Mouse (Mus musculus): ENCODE results near the gene Kcnt2.

Kcnt2 gene

DNA sequence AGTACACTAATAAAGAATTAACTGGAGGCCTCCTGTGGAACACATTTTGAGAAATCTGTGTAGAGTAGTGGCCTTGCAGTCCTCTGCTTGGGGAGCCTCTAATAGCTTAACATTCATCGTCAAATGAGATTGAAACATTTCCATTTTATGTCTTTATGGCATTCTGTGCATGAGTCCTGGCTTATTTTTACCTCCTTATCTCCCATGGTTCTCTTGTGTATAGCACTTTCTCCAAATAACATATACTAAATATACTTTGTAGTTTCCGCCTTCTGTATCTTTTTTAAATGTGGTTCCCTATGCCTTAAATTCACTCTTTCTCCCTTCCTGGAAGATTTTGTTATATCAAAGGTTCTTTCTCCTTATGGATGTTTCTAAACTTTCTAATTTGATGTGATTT, 246.3 kb downstream of the Kcnt2 start:
- no peak for DNase-seq (ENCODE audit: low read depth, low spot score)

DNA sequence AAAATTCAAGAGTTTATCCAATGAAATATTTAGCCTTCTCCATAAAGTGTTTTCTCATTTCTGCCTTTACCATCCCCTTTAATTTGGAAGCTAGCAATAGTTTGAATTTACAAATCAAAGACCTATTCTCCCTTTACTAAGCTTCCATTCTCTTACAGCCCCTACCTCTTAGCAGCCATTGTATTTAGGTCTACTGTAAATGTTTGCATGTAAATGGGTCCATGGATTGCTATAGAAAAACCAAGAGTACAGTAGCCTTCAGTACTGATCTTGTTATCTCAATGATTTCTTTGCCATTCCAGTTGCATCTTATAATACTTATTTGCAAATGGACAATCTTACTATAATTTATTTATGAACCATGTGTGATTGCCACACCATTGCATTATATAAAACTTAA, 267.5 kb downstream of the Kcnt2 start:
- DNase-seq (ENCODE audit: low read depth, low spot score), result no peak

- DNase-seq (ENCODE audit: low read depth, low spot score), result no peak
These were observed 285.4 kb downstream of the Kcnt2 start for GRCm38 (mm10) chr1:140531285-140531908.

GRCm38 (mm10) chr1:140534849-140535248, 288.9 kb downstream of the Kcnt2 start:
- no peak for DNase-seq (ENCODE audit: low read depth, low spot score)

- no peak for DNase-seq (ENCODE audit: low read depth, low spot score)
These were observed 296.1 kb downstream of the Kcnt2 start for GRCm38 (mm10) chr1:140542066-140542465.

DNA sequence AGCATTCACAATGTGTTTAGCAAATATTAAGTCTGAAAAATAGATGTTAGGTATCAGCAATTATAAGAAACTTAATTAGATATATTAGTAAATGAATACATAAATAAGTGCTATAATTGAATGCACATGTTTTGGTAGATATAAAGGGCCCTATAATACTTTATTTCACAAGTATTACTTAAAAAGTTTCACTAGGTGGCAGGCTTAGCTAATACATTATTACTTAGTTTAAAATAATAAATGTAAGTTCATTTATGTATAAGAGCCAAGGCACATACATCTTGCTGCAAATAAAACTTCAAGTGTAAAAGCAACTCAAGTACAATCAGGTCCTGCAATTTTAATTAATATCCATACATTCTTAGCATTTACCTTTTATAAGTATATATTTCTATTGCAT, 302.8 kb downstream of the Kcnt2 start:
- DNase-seq (ENCODE audit: low read depth, low spot score), result no peak

- DNase-seq (ENCODE audit: low read depth, low spot score), result no peak
These were observed 314.8 kb downstream of the Kcnt2 start for GRCm38 (mm10) chr1:140560801-140561200.

DNA sequence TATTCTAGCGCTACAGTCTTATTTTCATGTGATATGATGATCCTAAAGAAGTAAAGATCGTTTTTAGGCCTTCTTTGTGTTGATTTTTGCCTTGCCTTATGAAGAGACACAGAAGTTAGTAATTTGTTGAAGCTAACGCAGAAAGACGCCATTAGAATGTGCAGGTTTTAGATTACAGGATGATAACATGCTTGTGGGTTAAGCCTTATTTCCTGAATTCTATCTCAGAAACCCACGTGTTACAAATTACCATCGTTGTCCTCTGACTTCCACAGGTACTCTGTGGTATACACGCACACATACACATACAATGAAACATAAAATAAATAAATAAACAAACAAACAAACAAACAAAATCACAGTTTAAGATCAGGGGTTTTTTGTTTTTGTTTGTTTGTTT, 326.2 kb downstream of the Kcnt2 start:
- DNase-seq (ENCODE audit: low read depth, low spot score), result no peak

- DNase-seq (ENCODE audit: low read depth, low spot score), result no peak
These were observed 332.6 kb downstream of the Kcnt2 start for GRCm38 (mm10) chr1:140578607-140579006.

DNA sequence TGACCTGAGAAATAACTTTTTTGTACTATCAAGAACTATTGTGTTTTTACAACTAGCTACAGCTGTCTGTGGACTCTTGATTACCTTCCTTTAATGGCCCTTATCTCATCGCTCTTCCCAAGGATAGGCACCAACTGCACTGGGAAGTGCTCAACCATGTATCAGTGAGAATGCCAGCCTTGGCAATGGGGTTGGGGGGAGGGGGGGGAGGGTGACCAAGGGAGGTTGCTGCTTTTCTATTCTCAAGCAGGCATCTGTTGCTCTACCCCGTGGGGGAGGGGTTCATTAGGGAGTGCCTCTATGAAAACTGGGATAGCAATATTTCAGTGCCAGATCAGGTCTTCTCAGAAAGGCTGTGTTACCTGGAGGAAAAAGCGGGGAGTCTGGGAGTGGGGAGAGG, 342.3 kb downstream of the Kcnt2 start:
- DNase-seq (ENCODE audit: low read depth, low spot score), result no peak

DNA sequence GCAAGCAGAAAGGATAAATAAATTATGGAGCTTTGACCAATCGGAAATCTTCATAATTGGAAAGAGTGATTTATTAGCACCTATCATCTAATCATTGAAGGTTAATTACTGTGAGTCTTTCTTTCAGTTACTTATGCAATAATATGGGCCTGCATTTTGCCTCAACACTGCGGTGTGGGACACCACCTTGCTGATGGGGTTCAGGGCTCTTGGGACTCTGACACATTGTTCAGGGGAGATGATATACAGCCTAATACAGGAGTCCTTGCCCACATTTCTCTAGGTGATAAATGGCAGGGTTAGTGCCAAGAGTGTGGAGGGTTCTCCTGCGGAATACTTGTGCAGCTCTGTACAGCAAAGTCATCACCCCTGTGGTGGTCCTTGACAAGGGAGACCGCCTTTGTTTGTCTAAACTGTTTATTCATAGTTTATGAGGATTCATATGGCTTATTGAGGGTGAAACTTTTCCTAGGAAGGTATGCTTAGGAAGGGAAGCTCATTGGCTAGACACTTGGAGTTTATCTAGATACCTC, 362.9 kb downstream of the Kcnt2 start:
- DNase-seq (ENCODE audit: low read depth, low spot score), result no peak

GRCm38 (mm10) chr1:140613101-140613500, 367.1 kb downstream of the Kcnt2 start:
- DNase-seq (ENCODE audit: low read depth, low spot score), result no peak

DNA sequence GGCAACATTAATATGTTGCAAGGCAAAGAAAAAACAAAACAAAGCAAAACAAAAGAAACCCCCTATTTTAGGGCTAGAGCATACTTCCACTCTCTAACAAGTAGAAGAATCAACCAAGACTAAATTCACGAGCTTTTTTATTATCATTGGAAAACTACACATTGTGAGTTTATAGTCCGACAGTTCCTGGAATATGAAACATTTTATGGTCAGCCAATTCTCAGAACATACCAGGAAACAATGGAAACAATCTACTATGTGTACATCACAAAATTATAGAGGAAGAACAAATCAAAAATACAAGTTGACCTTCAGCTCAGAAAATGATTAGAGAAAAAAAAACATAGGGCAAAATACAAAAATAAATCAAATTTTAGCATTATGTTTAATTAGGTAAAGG, 368.9 kb downstream of the Kcnt2 start:
- DNase-seq (ENCODE audit: low read depth, low spot score), result no peak

GRCm38 (mm10) chr1:140618164-140618563, 372.2 kb downstream of the Kcnt2 start:
- DNase-seq (ENCODE audit: low read depth, low spot score), result no peak

DNA sequence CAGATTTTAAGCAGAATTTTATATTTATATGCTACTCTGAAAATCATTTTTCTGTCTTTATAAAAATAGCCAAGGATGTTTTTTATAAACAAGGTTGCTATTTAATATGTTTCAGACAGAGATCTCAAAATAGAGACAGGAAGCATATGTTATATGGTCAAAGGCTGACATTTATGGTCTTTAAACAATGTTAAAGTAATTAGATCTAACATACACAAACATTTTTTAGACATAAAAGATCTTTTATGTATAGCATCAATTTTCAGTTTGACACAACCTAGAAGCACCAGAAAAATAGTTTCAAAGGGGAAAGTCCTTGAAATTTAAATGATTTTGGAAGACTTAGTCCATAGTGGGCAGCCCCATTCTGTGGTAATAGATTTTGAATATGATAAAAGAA, 379.0 kb downstream of the Kcnt2 start:
- no peak for DNase-seq (ENCODE audit: low read depth, low spot score)

GRCm38 (mm10) chr1:140659607-140660340, 413.8 kb downstream of the Kcnt2 start:
- DNase-seq (ENCODE audit: low read depth, low spot score), result no peak

DNA sequence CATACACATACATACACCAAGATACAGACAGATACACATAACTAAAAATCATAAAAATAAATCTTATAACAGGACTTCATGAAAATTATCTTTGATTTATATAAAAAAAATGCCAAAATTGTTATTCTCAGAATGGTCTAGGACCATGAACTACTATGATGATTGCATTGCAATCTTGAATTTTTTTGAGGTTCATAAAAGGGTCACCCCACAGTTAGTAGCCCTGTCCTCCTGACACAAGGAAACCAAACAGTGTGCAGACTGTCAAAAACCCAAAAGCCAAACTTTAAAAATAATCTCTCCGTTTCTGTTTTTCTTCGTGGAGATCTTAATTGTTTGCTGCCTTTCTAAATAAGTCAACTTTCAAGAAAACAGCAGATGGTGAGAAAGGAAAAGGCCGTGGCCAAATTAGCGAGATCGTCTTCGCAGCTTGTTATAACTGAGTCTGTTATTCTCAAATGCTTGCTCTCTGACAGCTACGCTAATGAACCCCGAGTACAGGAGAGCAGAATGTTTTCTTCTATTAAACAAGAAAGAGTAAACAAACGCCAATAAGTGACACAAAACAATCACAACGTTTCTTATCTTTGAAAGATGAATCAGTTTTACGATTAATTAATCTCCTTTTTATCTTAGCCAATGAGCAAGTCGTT, 414.9 kb downstream of the Kcnt2 start:
- DNase-seq (ENCODE audit: low read depth, low spot score), result no peak

DNA sequence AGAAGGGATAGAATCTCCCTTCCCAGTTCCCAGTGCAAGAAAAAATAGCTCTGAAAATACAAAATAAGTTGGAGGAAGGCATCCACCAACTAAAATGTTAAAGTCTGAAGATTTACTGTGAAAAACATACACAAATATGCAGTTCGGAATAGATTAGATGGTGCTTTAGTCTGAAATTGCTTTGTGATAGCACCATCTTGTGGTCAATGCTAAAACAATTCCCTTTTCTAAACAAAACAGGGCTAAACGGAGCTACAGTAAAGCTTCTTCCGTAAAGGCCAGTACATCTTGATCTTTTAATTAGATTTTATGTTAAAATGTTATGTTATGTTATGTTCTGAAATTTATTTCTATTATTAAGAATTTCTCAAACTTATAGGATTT, 415.4 kb downstream of the Kcnt2 start:
- no peak for DNase-seq (ENCODE audit: low read depth, low spot score)

All from c-Kit-negative CD71-positive TER-119-positive erythroid progenitor cells, embryonic 14.5 days (primary cell).